Mouse (Mus musculus) liver, postnatal 0 days (tissue): ENCODE data around the gene Col15a1.

ENCODE experiments used
- CTCF ChIP-seq: sonication (generic); IDR thresholded peaks from 2 replicates; pipeline ENCODE4 v1.5.1; 2016; ENCODE audit warnings: antibody characterized with exemption, low read depth
- EP300 ChIP-seq: IDR thresholded peaks from 2 replicates; pipeline ENCODE4 v1.6.1; 2016; ENCODE audit warnings: antibody characterized with exemption, low read depth, mild to moderate bottlenecking

DNA sequence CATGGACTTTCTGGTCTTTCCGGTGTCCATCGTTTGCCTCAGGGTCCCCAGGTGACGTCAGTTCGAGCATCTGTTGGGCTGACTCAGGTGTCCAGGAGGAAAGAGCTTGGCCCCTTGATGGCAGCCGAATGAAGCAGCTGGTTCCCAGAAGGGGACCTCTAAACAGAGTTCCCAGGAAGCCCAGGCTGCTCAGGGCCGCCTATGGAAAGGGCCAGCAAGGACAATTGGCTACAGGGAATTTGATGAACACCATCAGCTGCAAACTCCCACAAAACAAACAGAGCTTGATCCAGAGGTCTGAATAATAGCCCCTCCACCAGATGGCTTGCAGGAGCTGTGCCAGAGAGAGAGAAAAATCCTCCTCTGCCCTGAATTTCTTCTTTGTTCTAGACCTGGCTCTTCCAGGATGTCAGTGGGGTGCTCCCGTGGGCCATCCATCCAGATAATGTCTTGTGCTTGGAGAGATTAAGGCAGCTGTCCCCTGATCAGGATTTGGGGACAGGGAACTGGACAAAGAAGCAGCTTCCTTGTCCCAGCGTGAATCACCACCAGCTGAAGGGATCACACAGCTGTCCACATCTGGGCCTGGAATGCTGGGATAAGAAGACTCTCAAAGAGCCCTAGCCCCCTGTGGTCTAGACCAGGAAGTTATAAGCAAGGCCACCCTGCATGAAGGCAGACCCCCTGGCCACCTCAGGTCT lies 29.6 kb upstream of the Col15a1 start:
- TF ChIP-seq CTCF (no peak), EP300 (no peak)
